Mouse (Mus musculus): ENCODE data around the gene Zhx3.

DNA sequence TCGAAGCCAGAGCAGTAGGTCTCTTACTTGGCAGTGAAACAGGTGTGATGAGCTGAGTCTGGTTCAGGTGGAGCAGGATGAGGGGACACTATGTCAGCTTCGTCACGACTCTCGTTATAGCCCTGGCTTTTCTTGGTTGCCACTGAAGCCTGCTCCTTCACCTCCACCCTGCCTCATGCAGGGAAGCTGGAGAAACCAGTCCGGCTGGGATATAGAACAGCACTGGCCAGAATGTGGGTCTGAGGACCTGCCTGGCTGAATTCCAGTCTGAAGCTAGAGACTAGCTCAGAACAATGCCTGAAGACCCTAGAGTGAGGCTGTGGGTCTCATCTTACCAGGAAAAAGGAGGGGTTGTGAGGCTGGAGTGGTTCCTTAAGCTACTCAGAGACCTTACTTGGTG is 18.2 kb upstream of the Zhx3 start:
- no peak for TF ChIP-seq CEBPB (IDR thresholded peaks at IDR 0.05; ENCODE audit: low read depth)
- no peak for TF ChIP-seq MAX (IDR thresholded peaks at IDR 0.05)
- no peak for TF ChIP-seq CTCF (IDR thresholded peaks at IDR 0.05; ENCODE audit: control insufficient read depth, insufficient read depth, insufficient read length)
- no peak for TF ChIP-seq MYOD1 (IDR thresholded peaks at IDR 0.05; ENCODE audit: control insufficient read depth, insufficient read length, low read depth)

Data from C2C12 (cell line).